ENCODE assay signal across 10 mouse cellular contexts in the genomic region with DNA sequence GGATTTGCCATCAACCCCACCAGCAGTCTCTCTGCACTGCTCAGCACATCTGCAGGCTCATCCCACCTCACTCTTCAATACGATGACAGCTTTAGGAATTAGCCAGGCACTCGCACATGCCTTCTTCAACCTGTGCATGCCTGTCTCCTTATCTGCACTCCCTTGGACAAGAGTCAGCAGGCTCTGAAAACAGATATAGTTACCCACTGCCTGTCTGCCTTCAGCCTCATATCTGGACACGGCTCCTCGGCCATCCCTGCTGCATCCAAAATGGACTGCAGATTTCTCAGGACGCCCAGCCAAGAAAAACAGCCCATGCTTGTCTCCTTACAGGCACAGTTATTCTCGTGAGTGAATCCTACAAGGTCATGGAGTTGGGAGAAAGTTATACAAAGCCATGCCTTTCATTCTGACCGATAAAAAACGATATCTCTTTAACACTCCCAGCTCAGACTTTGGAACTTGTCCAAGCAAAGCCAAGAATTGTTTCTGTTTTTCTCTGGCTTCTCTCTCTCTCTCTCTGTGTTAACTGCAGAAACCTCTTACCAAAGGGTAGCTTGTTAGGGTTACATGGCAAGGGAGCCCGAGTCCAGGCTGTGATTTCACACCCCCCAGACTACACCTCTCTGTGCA. TPM values are rescaled to one million over a fixed set of nuclear protein-coding genes. Genes with fewer than 3 reads are reported as not detected.
DNase-seq lines count a peak whose midpoint lies in the region; ATAC-seq and TF ChIP-seq lines count a peak whose summit lies in the region.
"Had no signal": no experiment of that assay in that cellular context is flagged by ENCODE, and none has a peak within 500 bp of the region (broad histone marks: within the 10 kb centered on the region; RNA-seq: fewer than 3 reads in every experiment).

No protein-coding gene starts in this region.

- H3K27me3 ChIP-seq in midbrain, embryonic 14.5 days (ENCODE audit: control insufficient read depth, insufficient read depth, low read length) = no peaks in the 10 kb centered on the region
- H3K27me3 ChIP-seq in midbrain, embryonic 11.5 days (ENCODE audit: control insufficient read depth, insufficient read depth, low read length) = no peaks in the 10 kb centered on the region
- H3K27me3 ChIP-seq in heart, embryonic 16.5 days (ENCODE audit: control insufficient read depth, insufficient read depth, low read length) = no peaks in the 10 kb centered on the region

- DNase-seq in midbrain, embryonic 14.5 days = peak; percentile 19
- DNase-seq in midbrain, embryonic 11.5 days (ENCODE audit: low spot score, missing footprints) = no peak
- peak; percentile 12 for DNase-seq in lung, adult 2 months
- DNase-seq in testis, postnatal 10 days (ENCODE audit: low spot score) = peak; percentile 64
- DNase-seq in frontal cortex, postnatal 36 days (ENCODE audit: low spot score in 2 of 2) = no peak
- DNase-seq in T-cell, adult 2 months (ENCODE audit: low spot score) = no peak
- DNase-seq: cerebellum, postnatal 36 days; spleen, adult 18-20 months had no signal

- 80% methylated on average over 9 of the region's 9 CpGs for WGBS in midbrain, embryonic 14.5 days
- WGBS in midbrain, embryonic 11.5 days = 78% methylated on average over 9 of the region's 9 CpGs
- WGBS in heart, embryonic 16.5 days = 13% methylated on average over 9 of the region's 9 CpGs
- WGBS in lung, adult 2 months = 48% methylated on average over 9 of the region's 9 CpGs

- no peaks in the 10 kb centered on the region for H3K4me1 ChIP-seq in midbrain, embryonic 14.5 days (ENCODE audit: control insufficient read depth, insufficient read depth, low read length)
- no peaks in the 10 kb centered on the region for H3K4me1 ChIP-seq in midbrain, embryonic 11.5 days (ENCODE audit: control insufficient read depth, insufficient read depth, low read length)
- H3K4me1 ChIP-seq in heart, embryonic 16.5 days (ENCODE audit: control insufficient read depth, insufficient read depth, low read length) = peaks cover 34% of the 10 kb centered on the region
- H3K4me1 ChIP-seq in lung, adult 2 months (ENCODE audit: control insufficient read depth, insufficient read depth, low read length) = 0 out of 2 replicates have a peak, but pooled peaks cover 2% of the 10 kb centered on the region

- no peak overlapping the region for H3K4me3 ChIP-seq in midbrain, embryonic 14.5 days (replicated peaks; ENCODE audit: low read depth, low read length)
- no peak overlapping the region for H3K4me3 ChIP-seq in midbrain, embryonic 11.5 days (ENCODE audit: low read depth, low read length)
- H3K4me3 ChIP-seq in heart, embryonic 16.5 days (ENCODE audit: low read length) = no peak overlapping the region; the same call in 1 of the 2 replicates
- no peak overlapping the region for H3K4me3 ChIP-seq in lung, adult 2 months (replicated peaks; ENCODE audit: extremely low read depth, low read depth, low read length)

- H3K36me3 ChIP-seq in midbrain, embryonic 14.5 days (ENCODE audit: control insufficient read depth, insufficient read depth, low read length) = no peaks in the 10 kb centered on the region
- H3K36me3 ChIP-seq in midbrain, embryonic 11.5 days (ENCODE audit: control insufficient read depth, insufficient read depth, low read length) = no peaks in the 10 kb centered on the region
- H3K36me3 ChIP-seq in heart, embryonic 16.5 days (ENCODE audit: control insufficient read depth, insufficient read depth) = no peaks in the 10 kb centered on the region

- no peak overlapping the region for H3K4me2 ChIP-seq in midbrain, embryonic 14.5 days (ENCODE audit: low read length)
- H3K4me2 ChIP-seq in midbrain, embryonic 11.5 days = no peak overlapping the region
- peak overlapping the region; percentile 27 for H3K4me2 ChIP-seq in heart, embryonic 16.5 days (ENCODE audit: low read depth, low read length)

- no peak for TF ChIP-seq POLR2A in lung, adult 2 months (IDR thresholded peaks at IDR 0.05; ENCODE audit: borderline replicate concordance, extremely low read depth, low read depth, low read length)

- no peaks in the 10 kb centered on the region for H3K9me3 ChIP-seq in midbrain, embryonic 14.5 days (ENCODE audit: control insufficient read depth, low read length)
- no peaks in the 10 kb centered on the region for H3K9me3 ChIP-seq in midbrain, embryonic 11.5 days (ENCODE audit: control insufficient read depth, low read length)
- no peaks in the 10 kb centered on the region for H3K9me3 ChIP-seq in heart, embryonic 16.5 days (replicated peaks; ENCODE audit: control insufficient read depth, low read length)

- no peak overlapping the region for H3K27ac ChIP-seq in midbrain, embryonic 14.5 days (replicated peaks; ENCODE audit: low read depth, low read length)
- H3K27ac ChIP-seq in midbrain, embryonic 11.5 days (ENCODE audit: low read depth, low read length) = no peak overlapping the region
- peak overlapping the region; percentile 79 for H3K27ac ChIP-seq in heart, embryonic 16.5 days (ENCODE audit: low read length)

- ATAC-seq in midbrain, embryonic 14.5 days (ENCODE audit: low FRiP score, low TSS enrichment) = no peak
- ATAC-seq in midbrain, embryonic 11.5 days (ENCODE audit: low FRiP score) = no peak
- ATAC-seq in heart, embryonic 16.5 days (replicated peaks; ENCODE audit: extremely low read depth, insufficient read depth, low FRiP score) = peak; percentile 74
- ATAC-seq in frontal cortex, adult (ENCODE audit: low TSS enrichment) = no peak

- no peak for TF ChIP-seq CTCF in lung, adult 2 months (IDR thresholded peaks at IDR 0.05; ENCODE audit: insufficient read depth, low read length)

- no peak overlapping the region for H3K9ac ChIP-seq in midbrain, embryonic 14.5 days (replicated peaks; ENCODE audit: low read length)
- H3K9ac ChIP-seq in midbrain, embryonic 11.5 days (ENCODE audit: low read length) = no peak overlapping the region
- H3K9ac ChIP-seq in heart, embryonic 16.5 days (ENCODE audit: low read length) = no peak overlapping the region; the same call in 1 of the 2 replicates

RNA-seq across cellular contexts. Expression of gene Pik3r4, which starts 55.1 kb away (rescaled TPM):
- polyA plus RNA-seq in midbrain, embryonic 14.5 days (2014; fragmentation: Nextera tagmentation; extraction: Ambion mirVana) = 15.6 and 20.9 TPM in 2 replicates
- polyA plus RNA-seq in midbrain, embryonic 11.5 days (2014; fragmentation: Nextera tagmentation; extraction: Ambion mirVana) = 25.4 and 27.4 TPM in 2 replicates
- polyA plus RNA-seq in heart, embryonic 16.5 days (2015; fragmentation: Nextera tagmentation; extraction: Ambion mirVana) = 13.9 and 15.2 TPM in 2 replicates
- polyA plus RNA-seq in lung, adult 2 months (2012; rRNA removed) = 17.1 and 18.8 TPM in 2 replicates

Comparison
In these comparisons a context has a peak if more than half of its experiments do, and no peak if none do; other contexts are left out.
1. DNase-seq: peak in midbrain, embryonic 14.5 days (single experiment), lung, adult 2 months (single experiment) and testis, postnatal 10 days (single experiment); none in midbrain, embryonic 11.5 days (single experiment), frontal cortex, postnatal 36 days (0 of 2) and T-cell, adult 2 months (single experiment).